Mouse (Mus musculus) forebrain, embryonic 15.5 days (tissue): Measurements from ENCODE around the gene Kcnmb1. TPM values are rescaled to one million over a fixed set of nuclear protein-coding genes. Genes with fewer than 3 reads are reported as not detected.
A peak's percentile ranks its signal among the peaks of the same experiment; 100 is the strongest.

Experiments used
- ATAC-seq: fragments of 200-750 bp; cut with Nextera tagmentation; replicated peaks from 2 replicates; pipeline ENCODE4 v1.8.0; 2017; ENCODE audit warnings: mild to moderate bottlenecking, moderate TSS enrichment, moderate library complexity
- H3K27ac ChIP-seq: fragments of 300-500 bp; sonication (generic); replicated peaks from 2 replicates; pipeline ENCODE4 v1.5.1; 2015; ENCODE audit warnings: mild to moderate bottlenecking, inconsistent platforms
- H3K27me3 ChIP-seq: fragments of 300-500 bp; sonication (generic); 2 replicates; pipeline ENCODE4 v1.6.1; 2015; ENCODE audit warnings: inconsistent platforms
- H3K36me3 ChIP-seq: fragments of 300-500 bp; sonication (generic); 2 replicates; pipeline ENCODE4 v1.6.1; 2015; ENCODE audit warnings: mild to moderate bottlenecking, inconsistent platforms
- H3K4me1 ChIP-seq: fragments of 300-500 bp; sonication (generic); 2 replicates; pipeline ENCODE4 v1.6.1; 2015; ENCODE audit warnings: inconsistent platforms
- H3K4me2 ChIP-seq: fragments of 300-500 bp; sonication (generic); replicated peaks from 2 replicates; pipeline ENCODE4 v1.6.1; 2015; ENCODE audit warnings: mild to moderate bottlenecking, inconsistent platforms
- H3K4me3 ChIP-seq: fragments of 300-500 bp; sonication (generic); 2 replicates; pipeline ENCODE4 v1.5.1; 2015; ENCODE audit warnings: mild to moderate bottlenecking, inconsistent platforms
- H3K9ac ChIP-seq: fragments of 300-500 bp; sonication (generic); replicated peaks from 2 replicates; pipeline ENCODE4 v1.6.1; 2015; ENCODE audit warnings: mild to moderate bottlenecking, inconsistent platforms
- H3K9me3 ChIP-seq: fragments of 300-500 bp; sonication (generic); 2 replicates; pipeline ENCODE4 v1.6.1; 2016; ENCODE audit warnings: inconsistent platforms
- WGBS: fragments of 180-500 bp; shearing (Covaris S2); methylation state at CpG from one replicate; pipeline ENCODE4 v1.1.7; 2015; ENCODE audit warnings: mixed read lengths; 5-methylcytosine and 5-hydroxymethylcytosine counted together
- polyA plus RNA-seq: library from polyadenylated mRNA; unstranded; fragments of >200 nt; fragmentation: Nextera tagmentation; extraction: Ambion mirVana; gene quantifications from 2 replicates; pipeline ENCODE4 v1.2.1, GENCODE M21; 2015

Gene Kcnmb1
- polyA plus RNA-seq, 1 experiment from 2014 or later: 0.15 TPM

GRCm38 (mm10) chr11:33928658-33929057, 34.2 kb upstream of the Kcnmb1 start:
- Histone ChIP-seq H3K4me1 (peaks cover 30% of the 10 kb centered on the region), H3K4me2 (no peak overlapping the region), H3K27me3 (no peaks in the 10 kb centered on the region), H3K36me3 (no peaks in the 10 kb centered on the region), H3K9me3 (no peaks in the 10 kb centered on the region), H3K4me3 (no peak overlapping the region), H3K27ac (no peak overlapping the region), H3K9ac (no peak overlapping the region)
- 0 out of 2 replicates have a peak, but pooled peaks have one; percentile 39 for ATAC-seq
- WGBS: 49% methylated on average over 7 of the region's 7 CpGs

GRCm38 (mm10) chr11:33929412-33929811, 33.4 kb upstream of the Kcnmb1 start:
- H3K36me3 ChIP-seq: no peaks in the 10 kb centered on the region
- ATAC-seq: no peak
- no peak overlapping the region for H3K4me3 ChIP-seq
- H3K9ac ChIP-seq: no peak overlapping the region
- H3K27ac ChIP-seq: no peak overlapping the region
- no peaks in the 10 kb centered on the region for H3K9me3 ChIP-seq
- H3K4me1 ChIP-seq: peaks cover 30% of the 10 kb centered on the region
- no peaks in the 10 kb centered on the region for H3K27me3 ChIP-seq
- no peak overlapping the region for H3K4me2 ChIP-seq
- 59% methylated on average over 11 of the region's 11 CpGs for WGBS

- ATAC-seq: no peak
- Histone ChIP-seq H3K4me1 (peaks cover 24% of the 10 kb centered on the region), H3K27me3 (no peaks in the 10 kb centered on the region), H3K9ac (no peak overlapping the region), H3K4me3 (no peak overlapping the region), H3K36me3 (no peaks in the 10 kb centered on the region), H3K4me2 (no peak overlapping the region), H3K27ac (no peak overlapping the region), H3K9me3 (no peaks in the 10 kb centered on the region)
- WGBS: 13% methylated on average over 10 of the region's 10 CpGs
Measured at GRCm38 (mm10) chr11:33931836-33932385, 30.9 kb upstream of the Kcnmb1 start.

- Histone ChIP-seq H3K9ac (no peak overlapping the region), H3K4me2 (no peak overlapping the region), H3K9me3 (no peaks in the 10 kb centered on the region), H3K4me3 (no peak overlapping the region), H3K27ac (no peak overlapping the region), H3K36me3 (no peaks in the 10 kb centered on the region), H3K27me3 (no peaks in the 10 kb centered on the region), H3K4me1 (peaks cover 19% of the 10 kb centered on the region)
- no peak for ATAC-seq
- 66% methylated on average over 18 of the region's 18 CpGs for WGBS
Measured at GRCm38 (mm10) chr11:33932386-33933111, 30.3 kb upstream of the Kcnmb1 start.

- Histone ChIP-seq H3K9ac (no peak overlapping the region), H3K4me2 (no peak overlapping the region), H3K9me3 (no peaks in the 10 kb centered on the region), H3K27ac (no peak overlapping the region), H3K4me1 (peaks cover 4% of the 10 kb centered on the region; the same call in 1 of the 2 replicates), H3K36me3 (no peaks in the 10 kb centered on the region), H3K27me3 (no peaks in the 10 kb centered on the region), H3K4me3 (no peak overlapping the region)
- no peak for ATAC-seq
- whole genome bisulfite sequencing: 73% methylated on average over 9 of the region's 9 CpGs
Measured at GRCm38 (mm10) chr11:33934286-33934685, 28.5 kb upstream of the Kcnmb1 start.

GRCm38 (mm10) chr11:33937641-33938040, 25.2 kb upstream of the Kcnmb1 start:
- Histone ChIP-seq H3K4me1 (no peaks in the 10 kb centered on the region), H3K9me3 (no peaks in the 10 kb centered on the region), H3K27me3 (no peaks in the 10 kb centered on the region), H3K4me3 (no peak overlapping the region), H3K27ac (no peak overlapping the region), H3K4me2 (no peak overlapping the region), H3K36me3 (no peaks in the 10 kb centered on the region), H3K9ac (no peak overlapping the region)
- 86% methylated on average over 8 of the region's 8 CpGs for WGBS
- no peak for ATAC-seq

GRCm38 (mm10) chr11:33938561-33939274, 24.1 kb upstream of the Kcnmb1 start:
- Histone ChIP-seq H3K9ac (no peak overlapping the region), H3K27me3 (no peaks in the 10 kb centered on the region), H3K27ac (no peak overlapping the region), H3K9me3 (no peaks in the 10 kb centered on the region), H3K4me3 (no peak overlapping the region), H3K4me1 (no peaks in the 10 kb centered on the region), H3K4me2 (no peak overlapping the region), H3K36me3 (no peaks in the 10 kb centered on the region)
- no peak for ATAC-seq
- WGBS: 46% methylated on average over 7 of the region's 7 CpGs

GRCm38 (mm10) chr11:33939456-33940113, 23.2 kb upstream of the Kcnmb1 start:
- no peak overlapping the region for H3K27ac ChIP-seq
- no peak for ATAC-seq
- no peak overlapping the region for H3K9ac ChIP-seq
- no peaks in the 10 kb centered on the region for H3K36me3 ChIP-seq
- H3K4me1 ChIP-seq: no peaks in the 10 kb centered on the region
- H3K9me3 ChIP-seq: no peaks in the 10 kb centered on the region
- no peak overlapping the region for H3K4me2 ChIP-seq
- no peak overlapping the region for H3K4me3 ChIP-seq
- 87% methylated on average over 4 of the region's 4 CpGs for WGBS
- H3K27me3 ChIP-seq: no peaks in the 10 kb centered on the region

GRCm38 (mm10) chr11:33943565-33943964, 19.2 kb upstream of the Kcnmb1 start:
- Histone ChIP-seq H3K36me3 (no peaks in the 10 kb centered on the region), H3K27ac (no peak overlapping the region), H3K27me3 (no peaks in the 10 kb centered on the region), H3K4me1 (no peaks in the 10 kb centered on the region), H3K4me2 (no peak overlapping the region), H3K4me3 (no peak overlapping the region), H3K9me3 (no peaks in the 10 kb centered on the region), H3K9ac (no peak overlapping the region)
- ATAC-seq: no peak
- 79% methylated on average over 1 of the region's 1 CpGs for WGBS

- Histone ChIP-seq H3K4me2 (no peak overlapping the region), H3K27ac (no peak overlapping the region), H3K36me3 (no peaks in the 10 kb centered on the region), H3K9ac (no peak overlapping the region), H3K4me3 (no peak overlapping the region), H3K27me3 (no peaks in the 10 kb centered on the region), H3K4me1 (no peaks in the 10 kb centered on the region), H3K9me3 (no peaks in the 10 kb centered on the region)
- no peak for ATAC-seq
- 67% methylated on average over 4 of the region's 4 CpGs for WGBS
Measured at GRCm38 (mm10) chr11:33944067-33944785, 18.6 kb upstream of the Kcnmb1 start.

- Histone ChIP-seq H3K9ac (no peak overlapping the region), H3K4me3 (no peak overlapping the region), H3K4me1 (no peaks in the 10 kb centered on the region), H3K4me2 (no peak overlapping the region), H3K9me3 (no peaks in the 10 kb centered on the region), H3K27me3 (no peaks in the 10 kb centered on the region), H3K36me3 (no peaks in the 10 kb centered on the region), H3K27ac (no peak overlapping the region)
- no peak for ATAC-seq
- WGBS: 90% methylated on average over 9 of the region's 9 CpGs
Measured at GRCm38 (mm10) chr11:33944786-33945328, 18.0 kb upstream of the Kcnmb1 start.
